Mouse (Mus musculus) large intestine, adult 2 months (tissue): ENCODE measurements at regions not wholly inside any gene's neighbourhood (a gene's known extent, or its start where the extent isn't known, plus 50 kb on each side); places are given as distances from the start of the nearest gene placed in this dataset.

ENCODE experiments used
- DNase-seq: peaks from one replicate; pipeline ENCODE4 v3.0.0-alpha.2; 2012; ENCODE audit warnings: low read depth, low spot score
- WGBS: fragments of 180-500 bp; shearing (Covaris S2); methylation state at CpG from one replicate; pipeline ENCODE4 v1.1.7; 2018; 5-methylcytosine and 5-hydroxymethylcytosine counted together

- 87% methylated on average over 5 of the region's 5 CpGs for WGBS
- no peak for DNase-seq
These were observed 69.1 kb upstream of the Tbx3 start for GRCm38 (mm10) chr5:119601390-119601789.

GRCm38 (mm10) chr5:119602001-119602400 is 68.5 kb upstream of the Tbx3 start:
- 41% methylated on average over 16 of the region's 16 CpGs for WGBS
- DNase-seq: no peak

- DNase-seq: no peak
- WGBS: 84% methylated on average over 7 of the region's 7 CpGs
These were observed 65.0 kb upstream of the Tbx3 start for GRCm38 (mm10) chr5:119605444-119605843.

GRCm38 (mm10) chr5:119613413-119613812 is 57.1 kb upstream of the Tbx3 start:
- 77% methylated on average over 6 of the region's 6 CpGs for WGBS
- DNase-seq: no peak

DNA sequence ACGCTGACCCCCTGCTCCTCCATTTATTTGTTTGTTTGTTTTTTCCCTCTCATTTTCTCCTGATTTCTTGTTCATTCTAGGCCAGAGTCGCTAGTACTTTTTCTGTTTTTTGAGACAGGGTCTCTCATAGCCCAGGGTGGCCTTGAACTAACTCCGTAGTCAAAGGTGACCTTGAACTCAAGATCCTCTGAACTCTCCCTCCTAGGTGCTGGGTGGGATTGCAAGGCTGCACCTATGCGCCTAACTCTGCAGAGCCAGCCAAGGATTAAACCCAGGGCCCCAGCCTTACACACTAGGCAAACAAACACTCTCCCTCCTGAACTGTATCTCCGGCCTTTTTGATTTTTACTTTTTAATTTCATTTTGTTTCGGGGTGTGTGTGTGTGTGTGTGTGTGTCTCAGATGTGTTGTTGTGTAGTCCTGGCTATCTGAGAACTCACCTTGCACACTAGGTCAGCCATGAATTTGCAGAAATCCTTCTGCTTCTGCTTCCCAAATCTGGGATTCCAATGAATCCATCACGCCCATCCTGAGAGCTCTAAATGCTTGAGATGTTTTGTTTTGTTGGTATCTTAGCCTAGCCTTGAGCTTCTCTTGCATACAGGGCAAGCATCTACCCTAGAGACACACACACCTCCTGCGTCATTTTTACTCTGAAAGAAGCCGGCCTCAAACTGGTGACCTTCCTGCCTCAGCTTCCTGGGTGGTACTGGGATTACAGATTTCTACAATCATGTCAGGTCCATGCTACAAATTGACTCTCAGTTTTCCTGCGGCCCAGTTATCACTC is 56.3 kb upstream of the Tbx3 start:
- 82% methylated on average over 10 of the region's 10 CpGs for WGBS

DNA sequence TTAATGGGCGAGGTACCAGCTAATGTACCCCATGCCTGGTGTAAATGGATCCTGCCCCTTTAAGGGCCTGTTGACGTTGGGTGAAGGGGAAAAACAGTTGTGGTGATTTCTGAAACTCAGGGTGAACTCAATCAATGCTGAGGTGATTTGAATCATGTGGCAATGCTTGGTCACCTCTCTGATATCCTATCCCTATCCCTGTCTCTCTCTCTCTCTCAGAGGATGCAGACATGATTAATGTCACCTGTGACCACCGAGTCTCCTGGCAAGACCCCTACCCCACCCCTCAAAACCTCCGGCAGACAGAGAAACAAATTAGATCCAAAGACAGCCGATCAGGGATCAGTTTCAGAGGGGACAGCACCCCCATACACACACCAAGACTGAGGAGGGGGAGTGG is 54.8 kb upstream of the Tbx3 start:
- no peak for DNase-seq
- WGBS: 49% methylated on average over 5 of the region's 5 CpGs

More for the DNA sequence above, 56.3 kb upstream of the Tbx3 start:
- DNase-seq: no peak

DNA sequence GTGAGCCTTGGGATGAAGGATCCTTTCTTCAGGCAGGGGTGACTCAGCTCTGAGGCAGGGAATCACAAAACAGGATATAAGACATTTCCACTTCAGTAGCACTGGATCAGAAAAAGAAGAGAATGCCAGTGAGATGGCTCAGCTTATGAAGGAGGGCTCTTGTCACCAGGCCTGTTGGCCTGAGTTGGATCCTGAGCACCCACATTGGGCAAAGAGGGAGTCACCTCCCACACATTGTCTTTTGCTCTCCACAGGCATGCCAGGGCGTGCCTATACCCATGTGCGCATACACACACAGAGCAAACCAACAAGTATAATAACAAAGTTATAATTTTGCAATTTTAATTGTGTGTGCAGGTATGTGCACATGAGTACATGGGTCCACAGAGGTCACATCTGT is 52.6 kb upstream of the Tbx3 start:
- no peak for DNase-seq
- 88% methylated on average over 2 of the region's 2 CpGs for WGBS

DNA sequence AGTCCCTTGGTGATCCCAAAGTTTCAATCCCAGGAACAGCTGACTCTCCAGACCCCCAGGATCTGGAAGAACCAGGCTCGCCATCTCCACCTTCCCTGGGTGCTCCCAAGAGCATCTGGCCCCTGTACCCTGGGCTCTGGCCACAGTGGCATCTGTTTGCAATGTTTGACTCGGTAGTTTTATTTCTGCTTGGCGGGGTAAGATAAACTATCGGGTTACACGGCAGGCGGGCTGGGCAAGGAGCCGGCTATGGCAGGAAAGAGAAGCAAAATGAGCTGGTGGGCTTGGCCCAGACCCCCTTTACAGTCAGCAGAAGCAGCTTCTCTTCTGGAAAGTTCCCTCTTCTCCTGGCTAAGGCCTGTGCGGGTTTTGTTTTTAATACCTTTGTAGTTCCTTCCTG is 50.6 kb upstream of the Tbx3 start:
- no peak for DNase-seq
- 31% methylated on average over 8 of the region's 8 CpGs for WGBS
